Mouse (Mus musculus) heart, embryonic 13.5 days (tissue): ENCODE measurements around the gene Iqsec1. TPM values are rescaled to one million over a fixed set of nuclear protein-coding genes. Genes with fewer than 3 reads are reported as not detected.

Experiments
- ATAC-seq: fragments of 200-750 bp; cut with Nextera tagmentation; 2 replicates; pipeline ENCODE4 v1.8.0; 2017; ENCODE audit warnings: moderate TSS enrichment; ENCODE audit not compliant: insufficient number of reproducible peaks, low FRiP score, low TSS enrichment; ENCODE audit errors: extremely low read depth
- H3K27ac ChIP-seq: fragments of 300-500 bp; sonication (generic); replicated peaks from 2 replicates; pipeline ENCODE4 v1.5.1; 2015; ENCODE audit warnings: moderate library complexity, mild to moderate bottlenecking, inconsistent platforms
- H3K27me3 ChIP-seq: fragments of 300-500 bp; sonication (generic); replicated peaks from 2 replicates; pipeline ENCODE4 v1.6.1; 2015; ENCODE audit warnings: mild to moderate bottlenecking, inconsistent platforms
- H3K36me3 ChIP-seq: fragments of 300-500 bp; sonication (generic); 2 replicates; pipeline ENCODE4 v1.6.1; 2015; ENCODE audit warnings: mild to moderate bottlenecking, inconsistent platforms
- H3K4me1 ChIP-seq: fragments of 300-500 bp; sonication (generic); 2 replicates; pipeline ENCODE4 v1.6.1; 2015; ENCODE audit warnings: inconsistent platforms
- H3K4me2 ChIP-seq: fragments of 300-500 bp; sonication (generic); 2 replicates; pipeline ENCODE4 v1.6.1; 2015; ENCODE audit warnings: inconsistent platforms, mild to moderate bottlenecking, moderate library complexity
- H3K4me3 ChIP-seq: fragments of 300-500 bp; sonication (generic); 2 replicates; pipeline ENCODE4 v1.5.1; 2015; ENCODE audit warnings: moderate library complexity, mild to moderate bottlenecking, inconsistent platforms
- H3K9ac ChIP-seq: fragments of 300-500 bp; sonication (generic); 2 replicates; pipeline ENCODE4 v1.6.1; 2015; ENCODE audit warnings: inconsistent platforms, mild to moderate bottlenecking, moderate library complexity
- H3K9me3 ChIP-seq: fragments of 300-500 bp; sonication (generic); 2 replicates; pipeline ENCODE4 v1.6.1; 2016; ENCODE audit warnings: inconsistent platforms
- WGBS: fragments of 180-500 bp; shearing (Covaris S2); methylation state at CpG from one replicate; pipeline ENCODE4 v1.1.7; 2015; ENCODE audit warnings: mixed read lengths; 5-methylcytosine and 5-hydroxymethylcytosine counted together
- polyA plus RNA-seq: library from polyadenylated mRNA; unstranded; fragments of >200 nt; fragmentation: Nextera tagmentation; extraction: Ambion mirVana; gene quantifications from 2 replicates; pipeline ENCODE4 v1.2.1, GENCODE M21; 2015

Gene Iqsec1
- polyA plus RNA-seq, 1 experiment from 2014 or later: 13.5 TPM

DNA sequence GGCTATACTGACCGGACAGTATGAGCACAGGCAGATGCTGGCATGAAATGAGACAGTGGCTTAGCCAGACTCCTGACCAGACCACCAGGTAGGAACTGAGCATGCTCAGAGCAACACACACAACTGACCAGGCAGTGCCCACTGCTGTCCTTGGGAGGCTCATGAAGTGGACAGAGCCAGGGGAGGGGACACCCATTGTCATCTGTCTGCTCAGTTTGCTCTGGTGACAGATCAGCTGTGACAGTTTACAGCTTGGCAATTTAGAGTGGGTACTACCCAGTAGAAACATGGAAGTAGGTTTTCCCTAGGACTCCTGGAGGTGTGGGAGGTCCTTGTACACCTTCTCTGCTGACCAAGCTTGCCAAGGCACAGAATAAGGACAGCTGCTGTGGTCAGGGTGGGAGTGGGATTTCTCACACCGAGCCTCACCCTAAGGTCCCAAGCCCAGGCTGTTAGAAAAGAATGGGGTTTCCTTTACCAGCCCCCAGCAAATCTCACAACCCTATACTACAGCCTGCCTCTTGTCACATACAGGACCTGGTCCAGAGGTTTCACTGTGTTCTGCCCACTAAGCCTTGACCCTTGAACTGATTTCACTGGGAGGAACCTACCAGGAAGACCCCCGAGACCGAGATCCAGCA lies 253.0 kb downstream of the Iqsec1 start:
- no peak for ATAC-seq
- Histone ChIP-seq H3K4me1 (peaks cover 55% of the 10 kb centered on the region), H3K9ac (peak overlapping the region; percentile 94), H3K4me2 (peak overlapping the region; percentile 98), H3K27me3 (peaks cover 6% of the 10 kb centered on the region; the same call in 1 of the 2 replicates), H3K9me3 (no peaks in the 10 kb centered on the region), H3K4me3 (peak overlapping the region; percentile 92), H3K27ac (peak overlapping the region; percentile 87), H3K36me3 (no peaks in the 10 kb centered on the region)
- WGBS: 30% methylated on average over 4 of the region's 4 CpGs

DNA sequence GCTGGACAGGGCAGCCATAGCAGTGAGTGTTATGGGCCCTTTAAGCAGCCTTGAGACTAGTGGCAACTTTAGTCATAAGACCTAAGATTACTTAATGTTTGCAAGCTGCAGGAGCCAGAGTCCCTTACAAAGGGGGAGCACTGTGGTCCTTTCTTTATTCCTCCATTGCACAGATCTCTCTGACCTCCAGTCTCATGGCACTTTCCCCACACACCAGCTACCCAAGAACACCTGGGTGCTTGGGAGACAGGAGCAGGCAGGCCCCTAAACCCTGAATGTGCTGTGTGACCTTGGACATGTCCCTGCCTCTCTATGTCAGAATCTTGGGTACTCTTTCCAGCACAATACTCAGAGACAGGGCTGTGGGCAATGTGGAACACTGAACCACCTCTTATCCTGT lies 253.7 kb downstream of the Iqsec1 start:
- H3K9me3 ChIP-seq: no peaks in the 10 kb centered on the region
- H3K27ac ChIP-seq: no peak overlapping the region
- no peak overlapping the region for H3K4me3 ChIP-seq
- peaks cover 6% of the 10 kb centered on the region; the same call in 1 of the 2 replicates for H3K27me3 ChIP-seq
- peak overlapping the region; percentile 98; the same call in 1 of the 2 replicates for H3K4me2 ChIP-seq
- no peak overlapping the region for H3K9ac ChIP-seq
- no peaks in the 10 kb centered on the region for H3K36me3 ChIP-seq
- peaks cover 59% of the 10 kb centered on the region for H3K4me1 ChIP-seq
- no peak for ATAC-seq

DNA sequence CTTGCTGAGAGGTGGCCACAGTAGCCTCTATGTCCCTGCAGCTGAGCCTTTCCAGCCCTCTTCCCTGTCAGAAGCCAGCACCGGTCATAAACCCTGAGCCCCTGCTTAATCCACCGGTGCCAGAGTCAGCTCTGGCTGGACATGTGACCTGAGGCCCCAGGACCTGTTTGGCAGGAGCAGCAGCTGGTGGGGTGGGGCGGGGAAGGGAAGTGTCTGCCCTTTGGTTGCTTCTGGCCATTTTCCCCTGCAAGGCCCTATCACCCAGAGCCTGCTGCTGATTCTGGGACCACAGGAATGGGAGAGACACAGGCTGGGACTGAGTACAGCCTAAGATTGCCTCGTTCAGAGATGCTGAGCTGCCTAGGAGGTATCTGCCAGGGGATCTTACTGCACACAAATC lies 257.2 kb downstream of the Iqsec1 start:
- peaks cover 82% of the 10 kb centered on the region for H3K4me1 ChIP-seq
- peak overlapping the region; percentile 59 for H3K27ac ChIP-seq
- WGBS: 13% methylated on average over 4 of the region's 4 CpGs
- H3K36me3 ChIP-seq: no peaks in the 10 kb centered on the region
- no peaks in the 10 kb centered on the region for H3K9me3 ChIP-seq
- ATAC-seq: no peak
- peak overlapping the region; percentile 56 for H3K9ac ChIP-seq
- no peak overlapping the region for H3K4me3 ChIP-seq
- peaks cover 6% of the 10 kb centered on the region; the same call in 1 of the 2 replicates for H3K27me3 ChIP-seq
- peak overlapping the region; percentile 20 for H3K4me2 ChIP-seq

GRCm38 (mm10) chr6:90729829-90730228 lies 258.7 kb downstream of the Iqsec1 start:
- ATAC-seq: no peak
- Histone ChIP-seq H3K9me3 (no peaks in the 10 kb centered on the region), H3K9ac (peak overlapping the region; percentile 53), H3K36me3 (no peaks in the 10 kb centered on the region), H3K4me1 (peaks cover 85% of the 10 kb centered on the region), H3K4me2 (no peak overlapping the region), H3K4me3 (no peak overlapping the region), H3K27ac (peak overlapping the region; percentile 68), H3K27me3 (no peaks in the 10 kb centered on the region)
- 51% methylated on average over 5 of the region's 5 CpGs for WGBS

- Histone ChIP-seq H3K36me3 (no peaks in the 10 kb centered on the region), H3K4me3 (no peak overlapping the region), H3K4me1 (peaks cover 74% of the 10 kb centered on the region), H3K27me3 (no peaks in the 10 kb centered on the region), H3K27ac (peak overlapping the region; percentile 68), H3K9me3 (no peaks in the 10 kb centered on the region), H3K4me2 (no peak overlapping the region), H3K9ac (peak overlapping the region; percentile 60)
- peak; percentile 51 for ATAC-seq
- 0% methylated on average over 1 of the region's 1 CpGs for WGBS
Measured at GRCm38 (mm10) chr6:90728491-90728931, 260.0 kb downstream of the Iqsec1 start.

DNA sequence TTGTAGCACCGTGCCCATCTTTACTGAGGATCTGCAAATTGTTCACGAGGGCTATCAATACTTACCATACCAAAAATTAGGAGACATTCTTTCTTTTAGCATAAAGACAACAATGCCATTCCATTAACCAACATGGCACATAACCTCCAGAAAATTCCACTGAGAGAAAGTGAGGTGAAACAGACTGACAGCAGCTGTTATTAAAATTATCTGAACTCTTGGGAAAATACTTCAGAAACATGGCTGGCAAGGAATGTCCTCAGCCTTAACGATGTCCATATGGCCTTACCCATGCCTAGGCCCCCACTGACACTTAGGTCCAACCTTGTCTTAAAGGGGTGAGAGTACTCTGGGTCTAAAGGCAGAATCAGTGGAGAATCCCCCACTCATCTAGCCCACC lies 260.7 kb downstream of the Iqsec1 start:
- no peak for ATAC-seq
- no peak overlapping the region for H3K4me2 ChIP-seq
- no peaks in the 10 kb centered on the region for H3K9me3 ChIP-seq
- H3K4me3 ChIP-seq: no peak overlapping the region
- peaks cover 74% of the 10 kb centered on the region for H3K4me1 ChIP-seq
- WGBS: 71% methylated on average over 3 of the region's 3 CpGs
- H3K36me3 ChIP-seq: no peaks in the 10 kb centered on the region
- H3K9ac ChIP-seq: peak overlapping the region; percentile 60
- no peaks in the 10 kb centered on the region for H3K27me3 ChIP-seq
- H3K27ac ChIP-seq: no peak overlapping the region

DNA sequence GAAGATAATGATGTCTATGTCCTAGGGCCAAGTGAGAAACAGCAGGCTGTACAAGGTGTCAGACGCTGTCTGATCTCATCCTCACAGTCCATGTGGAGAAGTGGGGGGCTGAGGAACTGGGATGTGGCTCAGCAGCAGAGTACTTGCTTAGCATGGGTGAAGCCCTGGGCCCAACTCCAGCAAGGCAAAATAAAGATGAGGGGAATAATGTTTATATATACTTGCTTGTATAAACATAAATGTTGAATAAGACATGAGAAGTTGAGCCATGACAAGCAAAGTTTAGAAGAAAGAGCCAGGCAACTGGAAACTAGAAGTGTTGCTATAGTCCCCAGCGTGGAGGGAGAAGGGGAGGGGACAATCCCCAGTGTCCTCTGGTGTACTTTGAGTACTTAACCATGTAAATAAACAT lies 261.8 kb downstream of the Iqsec1 start:
- H3K4me2 ChIP-seq: no peak overlapping the region
- no peaks in the 10 kb centered on the region for H3K27me3 ChIP-seq
- no peaks in the 10 kb centered on the region for H3K36me3 ChIP-seq
- no peaks in the 10 kb centered on the region for H3K9me3 ChIP-seq
- WGBS: 60% methylated on average over 2 of the region's 2 CpGs
- H3K4me1 ChIP-seq: peaks cover 68% of the 10 kb centered on the region
- no peak overlapping the region for H3K27ac ChIP-seq
- 0 out of 2 replicates have a peak overlapping the region, but pooled peaks have one; percentile 9 for H3K9ac ChIP-seq
- H3K4me3 ChIP-seq: no peak overlapping the region
- ATAC-seq: no peak

- peaks cover 68% of the 10 kb centered on the region for H3K4me1 ChIP-seq
- H3K36me3 ChIP-seq: no peaks in the 10 kb centered on the region
- H3K4me2 ChIP-seq: no peak overlapping the region
- WGBS: 48% methylated on average over 1 of the region's 1 CpGs
- no peaks in the 10 kb centered on the region for H3K27me3 ChIP-seq
- ATAC-seq: no peak
- H3K9me3 ChIP-seq: no peaks in the 10 kb centered on the region
- H3K27ac ChIP-seq: 0 out of 2 replicates have a peak overlapping the region, but pooled peaks have one; percentile 5
- H3K9ac ChIP-seq: peak overlapping the region; percentile 2
- no peak overlapping the region for H3K4me3 ChIP-seq
Measured at GRCm38 (mm10) chr6:90725526-90725925, 263.0 kb downstream of the Iqsec1 start.

DNA sequence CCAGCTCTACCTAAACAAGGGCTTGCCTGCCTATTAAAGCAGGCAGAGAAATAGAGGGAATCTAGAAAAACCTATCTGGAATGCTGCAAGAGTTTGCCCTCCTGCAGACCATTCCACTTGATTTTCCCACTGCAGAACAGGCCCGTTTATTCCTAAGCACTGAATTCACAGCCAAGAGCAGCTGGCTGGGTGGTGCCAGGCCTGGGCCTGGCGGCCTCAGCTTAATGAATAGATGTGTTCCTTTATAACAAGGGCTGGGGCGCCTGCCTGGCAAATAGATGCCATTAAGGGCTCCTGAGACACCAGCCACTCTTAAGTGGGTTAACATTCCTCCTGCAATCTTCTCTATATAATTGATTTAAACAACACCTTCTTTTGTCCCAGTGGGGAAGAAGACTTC lies 265.5 kb downstream of the Iqsec1 start:
- Histone ChIP-seq H3K9me3 (no peaks in the 10 kb centered on the region), H3K4me3 (no peak overlapping the region), H3K9ac (no peak overlapping the region), H3K4me1 (peaks cover 63% of the 10 kb centered on the region), H3K4me2 (no peak overlapping the region), H3K36me3 (no peaks in the 10 kb centered on the region), H3K27ac (no peak overlapping the region), H3K27me3 (no peaks in the 10 kb centered on the region)
- ATAC-seq: no peak
- 80% methylated on average over 3 of the region's 3 CpGs for WGBS

- Histone ChIP-seq H3K36me3 (no peaks in the 10 kb centered on the region), H3K4me2 (no peak overlapping the region), H3K9me3 (no peaks in the 10 kb centered on the region), H3K4me1 (peaks cover 60% of the 10 kb centered on the region), H3K27ac (0 out of 2 replicates have a peak overlapping the region, but pooled peaks have one; percentile 3), H3K27me3 (no peaks in the 10 kb centered on the region), H3K9ac (no peak overlapping the region), H3K4me3 (no peak overlapping the region)
- ATAC-seq: no peak
- 53% methylated on average over 5 of the region's 5 CpGs for WGBS
Measured at GRCm38 (mm10) chr6:90720996-90721746, 267.3 kb downstream of the Iqsec1 start.

GRCm38 (mm10) chr6:90720201-90720600 lies 268.3 kb downstream of the Iqsec1 start:
- Histone ChIP-seq H3K4me3 (no peak overlapping the region), H3K27ac (no peak overlapping the region), H3K27me3 (no peaks in the 10 kb centered on the region), H3K4me2 (no peak overlapping the region), H3K9ac (no peak overlapping the region), H3K4me1 (peaks cover 59% of the 10 kb centered on the region), H3K9me3 (no peaks in the 10 kb centered on the region), H3K36me3 (no peaks in the 10 kb centered on the region)
- no peak for ATAC-seq
- WGBS: 59% methylated on average over 3 of the region's 3 CpGs
